Mouse (Mus musculus) natural killer cell, adult 2 months (primary cell): ENCODE measurements around the gene Emc6.

Experiments
- DNase-seq, 2 experiments: peaks; one replicate each; pipeline ENCODE4 v3.0.0; 2022; ENCODE audit warnings: low spot score in 2 of 2

Gene Emc6

DNA sequence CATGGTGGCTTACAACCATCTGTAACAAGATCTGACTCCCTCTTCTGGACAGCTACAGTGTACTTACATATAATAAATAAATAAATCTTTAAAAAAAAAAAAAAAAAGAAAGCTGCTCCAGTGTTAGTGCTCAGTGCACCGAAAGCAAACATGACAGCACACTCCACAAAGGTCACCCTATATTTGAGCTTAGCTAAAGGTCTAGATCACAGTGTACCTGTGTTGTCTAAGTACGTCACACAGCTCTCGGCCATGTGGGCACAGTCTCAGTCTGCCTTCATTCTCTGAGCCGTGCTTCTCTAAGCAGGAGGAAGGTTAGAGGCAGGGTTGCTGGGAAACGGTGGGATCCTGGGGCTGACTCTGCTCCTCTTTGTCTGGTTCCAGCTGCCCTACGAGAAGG lies 50.3 kb downstream of the Emc6 start:
- DNase-seq = no peak
